Mouse (Mus musculus): ENCODE measurements at regions not wholly inside any gene's neighbourhood (a gene's known extent, or its start where the extent isn't known, plus 50 kb on each side); places are given as distances from the start of the nearest gene placed in this dataset.

GRCm38 (mm10) chr1:137073857-137074572 lies 113.8 kb upstream of the Nr5a2 start:
- no peak for DNase-seq

DNA sequence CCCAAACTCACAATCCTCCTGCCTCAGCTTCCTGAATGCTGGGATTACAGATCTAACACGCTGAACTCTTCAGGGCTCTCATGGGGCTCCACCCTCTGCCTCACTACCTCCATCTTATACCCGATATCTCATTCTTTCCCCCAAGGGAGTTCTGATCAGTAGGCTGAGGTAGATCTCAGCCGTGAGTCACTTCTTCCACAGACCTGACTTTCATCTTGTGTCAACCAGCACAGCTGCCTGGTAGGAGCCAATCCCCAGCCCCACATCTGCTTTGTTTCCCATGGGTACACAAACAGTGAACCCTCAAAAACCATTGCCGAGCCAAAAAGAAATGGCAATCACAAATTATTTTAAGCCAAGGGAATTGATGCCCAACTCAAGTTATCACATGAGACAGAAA lies 100.7 kb upstream of the Nr5a2 start:
- no peak for DNase-seq

DNA sequence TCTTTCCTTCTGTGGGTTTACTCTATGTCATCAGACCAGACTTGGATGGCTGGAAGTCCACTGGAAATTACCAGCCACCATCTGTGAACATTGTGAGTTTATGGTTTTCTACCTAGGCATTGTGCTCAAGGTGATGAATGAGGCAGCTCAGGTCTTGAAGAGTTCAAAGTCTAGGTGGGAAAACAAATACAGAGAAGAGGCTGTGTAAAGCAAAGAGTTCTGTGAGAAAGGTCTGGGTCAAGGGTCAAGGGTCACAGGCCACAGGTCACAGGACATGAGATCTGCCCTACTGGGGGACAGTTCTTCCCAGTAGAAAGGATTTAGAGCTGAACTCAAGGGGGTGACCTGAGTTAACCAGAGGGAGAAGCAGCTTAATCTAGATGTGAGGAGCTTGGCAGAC lies 92.9 kb upstream of the Nr5a2 start:
- DNase-seq: no peak

- DNase-seq: no peak
Observed at GRCm38 (mm10) chr1:137051515-137051914, 91.3 kb upstream of the Nr5a2 start.

GRCm38 (mm10) chr1:137044076-137044475 lies 83.8 kb upstream of the Nr5a2 start:
- DNase-seq: no peak

GRCm38 (mm10) chr1:137042414-137043010 lies 82.3 kb upstream of the Nr5a2 start:
- DNase-seq: no peak

DNA sequence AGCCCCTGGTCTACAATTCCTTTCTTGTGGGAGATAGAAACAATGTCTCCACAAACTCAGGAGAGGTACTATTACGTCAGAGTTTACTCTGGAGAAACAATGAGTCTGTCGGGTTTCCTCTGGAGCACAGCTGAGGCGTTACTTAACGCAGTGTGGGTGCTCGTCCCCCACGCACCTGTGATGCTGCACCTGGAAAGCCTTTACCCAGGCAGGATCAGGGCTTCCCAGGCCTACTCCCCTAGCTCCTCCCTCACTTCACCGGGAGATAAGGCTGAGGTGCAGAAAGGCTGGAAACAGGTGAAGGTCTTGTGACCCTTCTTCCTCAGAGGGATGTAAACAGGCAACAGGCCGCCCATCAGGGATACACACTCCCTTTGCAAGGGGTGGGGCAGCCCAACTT lies 80.7 kb upstream of the Nr5a2 start:
- DNase-seq: no peak

DNA sequence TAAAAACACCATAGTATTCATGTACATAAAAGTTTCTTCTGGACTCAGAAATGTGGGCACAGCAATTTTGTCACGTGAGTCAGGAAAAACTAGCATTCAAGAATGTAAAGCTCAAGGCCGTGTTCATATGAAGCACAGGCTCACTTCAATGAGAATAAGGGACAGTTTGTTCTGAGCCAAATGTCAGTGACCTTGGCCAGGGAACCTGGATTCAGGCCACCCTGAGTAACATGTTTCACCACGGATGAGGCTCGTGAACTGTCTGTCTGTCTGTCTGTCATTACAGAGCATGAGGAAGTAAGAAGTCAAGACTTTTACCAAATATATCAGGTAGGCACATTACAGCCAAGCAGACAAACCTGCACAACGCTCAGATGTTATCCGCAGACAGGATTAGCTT lies 74.3 kb upstream of the Nr5a2 start:
- DNase-seq: no peak

DNA sequence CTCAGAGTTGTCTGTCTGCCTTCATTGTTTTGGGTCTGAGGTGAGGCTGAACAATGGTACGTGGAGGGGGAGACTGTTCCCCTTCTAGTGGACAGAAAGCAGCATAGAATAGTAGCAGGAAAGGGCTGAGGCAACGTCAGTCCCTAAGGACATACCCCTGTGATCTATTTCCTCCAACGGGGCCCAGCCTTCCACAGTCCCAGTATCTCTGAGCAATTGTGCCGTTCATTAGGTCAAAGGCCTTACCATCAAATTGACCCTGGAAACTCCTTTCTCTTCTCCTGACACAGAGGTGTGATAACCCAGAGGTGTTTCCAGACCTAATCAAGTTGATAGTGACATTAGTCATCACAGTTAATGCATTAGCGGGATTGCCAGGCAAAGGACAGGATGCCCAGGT lies 73.4 kb upstream of the Nr5a2 start:
- DNase-seq: no peak

- DNase-seq: no peak
Observed at GRCm38 (mm10) chr1:137023706-137024105, 63.5 kb upstream of the Nr5a2 start.

- DNase-seq: no peak
Observed at GRCm38 (mm10) chr1:137020528-137020927, 60.3 kb upstream of the Nr5a2 start.

- DNase-seq: no peak
Observed at GRCm38 (mm10) chr1:137017642-137018041, 57.4 kb upstream of the Nr5a2 start.

DNA sequence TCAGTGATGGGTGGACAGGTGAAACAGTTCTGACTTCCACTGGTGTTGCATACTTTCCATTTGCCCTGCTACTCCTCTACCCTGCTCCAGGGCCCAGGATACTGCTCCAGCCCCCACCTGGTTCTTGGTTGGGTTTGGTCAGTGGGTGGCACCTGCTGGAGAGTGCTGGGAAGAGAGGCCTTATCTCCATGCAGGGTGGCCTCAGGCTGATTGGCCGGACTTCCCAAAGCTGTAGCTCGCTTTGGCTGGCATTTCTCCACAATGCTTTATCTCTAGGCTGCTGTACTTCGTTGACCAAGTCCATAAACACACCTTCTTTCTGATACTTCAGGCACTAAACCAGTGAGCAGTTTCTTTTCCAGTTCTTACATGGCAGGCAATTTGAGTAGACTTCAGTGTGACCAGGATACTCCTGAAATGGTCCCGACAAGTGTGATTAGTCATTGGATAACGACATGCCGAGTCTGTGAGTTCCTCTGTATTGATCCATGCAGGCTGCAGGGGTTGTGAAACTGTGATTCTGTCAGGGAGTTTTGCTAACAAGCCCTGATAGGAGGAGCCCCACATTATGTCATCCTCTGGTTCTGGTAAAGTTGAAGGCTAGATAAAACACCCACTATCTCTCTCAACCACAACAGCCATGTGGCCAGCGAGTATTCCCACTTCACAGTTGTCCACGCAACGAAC lies 50.1 kb upstream of the Nr5a2 start:
- no peak for DNase-seq
